Mouse (Mus musculus) embryo, embryonic 11.5 days (tissue): ENCODE measurements around the gene Ppm1l.

Source experiments
- DNase-seq: peaks from one replicate; pipeline ENCODE4 v3.0.0-alpha.2; 2012; ENCODE audit warnings: low read depth, low spot score

Gene Ppm1l

GRCm38 (mm10) chr3:69490981-69491681 is 174.5 kb downstream of the Ppm1l start:
- DNase-seq: no peak

DNA sequence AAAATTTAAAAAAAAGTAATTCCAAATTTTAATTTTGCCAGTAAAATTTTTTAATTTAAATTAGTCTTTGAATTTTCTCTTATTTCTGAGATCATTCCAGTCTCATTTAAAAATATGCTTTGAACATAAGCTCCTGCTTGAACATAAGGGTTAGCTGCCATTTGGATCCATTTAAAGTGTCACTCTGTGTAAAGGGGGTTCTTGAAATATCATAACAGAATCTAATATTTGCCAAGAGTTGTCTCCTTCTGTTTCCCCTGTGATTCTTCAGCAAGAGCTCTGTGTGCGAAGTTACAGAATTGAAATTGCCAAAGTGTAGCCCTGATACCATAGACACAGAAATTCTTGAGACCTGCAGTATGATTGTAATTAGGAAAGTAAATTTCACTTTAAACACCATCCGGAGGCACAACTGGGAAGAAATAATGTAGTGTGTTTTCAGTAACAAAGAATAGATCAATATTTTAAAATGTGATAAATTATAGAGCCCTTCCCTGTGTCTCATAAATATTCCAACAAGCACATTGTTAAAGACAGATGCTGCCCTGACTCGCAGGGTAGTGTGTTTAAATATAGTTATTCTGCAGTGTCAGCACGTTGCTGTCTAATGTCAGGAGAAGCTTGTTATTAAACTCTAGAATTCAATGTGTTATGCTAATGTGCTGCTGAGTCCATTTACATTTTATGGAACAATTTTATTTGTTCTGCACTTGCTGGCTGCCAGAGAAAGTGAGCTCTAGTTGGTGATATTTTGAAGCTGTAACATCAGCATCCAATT is 177.8 kb downstream of the Ppm1l start:
- DNase-seq: no peak

GRCm38 (mm10) chr3:69497178-69497577 is 180.5 kb downstream of the Ppm1l start:
- DNase-seq: no peak

GRCm38 (mm10) chr3:69502009-69502408 is 185.3 kb downstream of the Ppm1l start:
- no peak for DNase-seq

DNA sequence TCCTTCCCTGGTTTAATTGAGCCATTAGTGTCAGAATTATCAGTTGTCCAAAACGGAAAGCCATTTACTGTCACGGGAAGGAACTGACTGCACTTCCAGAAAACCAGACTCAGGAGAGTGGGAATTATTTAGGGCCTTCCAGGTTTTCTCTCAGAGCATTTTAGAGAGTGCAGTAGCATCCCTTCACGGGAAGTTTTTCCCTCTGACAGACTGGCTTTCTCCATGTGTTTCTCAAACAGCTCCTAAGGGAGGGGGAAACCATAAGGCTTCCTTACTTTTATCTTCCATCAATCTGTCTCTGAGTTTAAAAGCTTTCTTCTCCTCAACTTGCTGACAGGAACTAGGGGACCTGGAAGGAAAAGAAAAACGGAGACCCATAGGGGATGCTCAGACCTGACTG is 185.9 kb downstream of the Ppm1l start:
- no peak for DNase-seq

GRCm38 (mm10) chr3:69505090-69505489 is 188.4 kb downstream of the Ppm1l start:
- DNase-seq: no peak

DNA sequence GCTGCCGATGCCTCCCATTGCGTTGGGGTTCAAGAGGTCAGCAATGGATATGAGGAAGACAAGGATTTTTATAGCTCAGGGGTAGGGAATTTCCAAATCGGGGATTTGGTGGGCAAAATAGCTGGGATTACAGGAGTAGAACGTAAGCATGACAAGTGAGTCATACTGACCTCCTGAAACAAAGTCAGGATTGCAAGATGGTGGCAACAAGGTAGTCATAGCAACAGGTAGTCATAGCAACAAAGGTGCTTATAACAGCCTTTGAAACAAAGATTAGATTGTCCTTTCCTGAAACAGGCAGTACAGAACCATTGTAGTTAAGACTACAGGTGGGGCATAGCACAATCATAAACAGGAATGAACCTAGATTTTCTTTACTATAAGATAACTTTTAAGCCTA is 189.7 kb downstream of the Ppm1l start:
- no peak for DNase-seq

- no peak for DNase-seq
Observed at GRCm38 (mm10) chr3:69509411-69509952, 192.8 kb downstream of the Ppm1l start.

DNA sequence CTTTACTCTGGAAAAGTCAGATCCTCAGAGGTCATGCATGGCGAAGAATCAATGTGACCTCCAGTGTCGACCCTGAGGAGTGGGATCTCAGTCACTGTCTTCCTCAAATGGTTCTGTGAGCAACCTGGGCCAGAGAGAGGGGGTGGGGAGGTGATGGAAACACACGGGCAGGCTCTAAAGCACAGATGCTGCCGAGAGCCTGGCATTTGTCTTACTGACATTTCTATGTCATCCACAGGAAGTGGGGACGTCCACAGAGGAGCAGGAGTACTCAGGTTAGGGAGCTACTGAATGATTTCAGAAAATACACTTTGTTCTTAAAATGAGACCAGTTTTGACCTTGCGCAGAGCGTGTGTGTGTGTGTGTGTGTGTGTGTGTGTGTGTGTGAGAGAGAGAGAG is 195.2 kb downstream of the Ppm1l start:
- DNase-seq: no peak

DNA sequence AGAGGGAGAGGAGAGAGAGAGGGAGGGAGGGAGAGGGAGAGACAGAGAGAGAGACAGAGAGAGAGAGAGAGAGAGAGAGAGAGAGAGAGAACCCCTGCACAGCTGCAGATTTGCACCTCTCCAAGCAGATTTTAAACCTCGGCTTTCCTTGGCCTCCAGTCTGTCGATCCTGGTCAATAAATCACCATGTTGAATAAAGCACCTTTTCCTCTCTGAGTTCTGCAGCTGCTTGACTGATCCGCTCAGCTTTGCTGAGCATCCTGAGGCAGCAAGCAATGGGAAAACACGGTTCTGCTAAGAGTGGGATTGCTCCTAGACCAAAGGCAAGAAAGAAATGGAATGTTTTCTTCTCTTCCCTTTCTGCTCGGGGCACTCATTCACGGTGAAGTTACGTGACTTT is 195.7 kb downstream of the Ppm1l start:
- DNase-seq: no peak

GRCm38 (mm10) chr3:69515730-69516350 is 199.2 kb downstream of the Ppm1l start:
- no peak for DNase-seq

- DNase-seq: no peak
Observed at GRCm38 (mm10) chr3:69519188-69519587, 202.5 kb downstream of the Ppm1l start.

GRCm38 (mm10) chr3:69519789-69520558 is 203.3 kb downstream of the Ppm1l start:
- DNase-seq: no peak

DNA sequence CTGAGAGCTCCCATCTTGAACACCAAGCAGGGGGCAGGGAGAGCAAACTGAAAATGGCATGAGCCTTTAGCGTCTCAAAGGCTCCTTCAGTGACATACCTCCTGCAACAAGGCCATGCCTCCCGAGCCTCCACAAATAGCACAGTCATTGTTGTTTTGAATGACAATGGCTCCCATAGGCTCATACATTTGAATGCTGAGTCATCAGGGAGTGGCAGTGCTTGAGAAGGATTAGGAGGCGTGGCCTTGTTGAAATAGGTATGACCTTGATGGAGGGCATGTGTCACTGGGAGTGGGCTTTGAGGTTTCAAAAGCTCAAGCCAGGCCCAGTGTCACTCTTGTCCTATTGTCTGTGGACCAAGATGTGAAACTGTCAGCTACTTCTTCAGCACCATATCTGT is 205.6 kb downstream of the Ppm1l start:
- no peak for DNase-seq

- DNase-seq: no peak
Observed at GRCm38 (mm10) chr3:69524356-69525071, 207.9 kb downstream of the Ppm1l start.

DNA sequence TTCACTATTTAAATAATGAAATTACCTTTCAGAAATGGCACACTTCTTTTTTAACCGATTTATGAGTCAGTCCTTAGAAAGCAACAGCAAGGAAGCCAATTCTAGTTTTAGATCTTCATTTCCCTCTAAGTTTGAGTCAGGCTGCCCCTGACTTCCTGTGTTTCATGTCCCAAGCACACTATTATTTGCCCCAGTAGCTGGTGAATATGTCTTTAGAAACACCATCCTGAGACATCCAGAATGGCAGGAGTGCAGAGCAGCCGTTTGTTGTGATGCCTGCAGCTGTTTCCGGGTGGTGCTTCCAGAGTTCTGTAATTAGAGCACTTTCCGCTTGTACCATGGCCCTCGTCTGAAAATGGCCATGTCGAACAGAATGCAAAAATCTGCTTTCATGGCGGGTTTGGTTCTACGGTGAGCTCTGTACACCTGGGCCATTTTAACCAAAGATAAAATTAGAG is 208.4 kb downstream of the Ppm1l start:
- no peak for DNase-seq

DNA sequence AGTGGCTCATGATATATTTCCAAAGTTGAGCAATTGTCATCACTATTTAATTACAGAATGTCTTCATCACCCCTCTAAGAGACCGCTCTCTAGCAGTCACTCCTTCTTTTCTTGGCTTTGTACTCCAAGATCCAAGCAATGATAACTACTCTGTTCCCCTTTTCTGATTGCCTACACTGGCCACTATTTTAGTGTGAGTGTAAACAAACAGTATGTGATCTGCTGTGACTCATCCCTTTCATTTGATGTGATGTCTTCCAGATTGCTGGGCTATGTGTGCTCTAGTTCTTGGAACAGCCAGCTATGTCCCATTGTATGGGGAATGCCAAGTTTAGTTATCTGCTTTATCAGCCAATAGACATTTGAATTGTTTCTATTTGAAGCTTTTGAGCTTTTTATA is 210.7 kb downstream of the Ppm1l start:
- DNase-seq: no peak

DNA sequence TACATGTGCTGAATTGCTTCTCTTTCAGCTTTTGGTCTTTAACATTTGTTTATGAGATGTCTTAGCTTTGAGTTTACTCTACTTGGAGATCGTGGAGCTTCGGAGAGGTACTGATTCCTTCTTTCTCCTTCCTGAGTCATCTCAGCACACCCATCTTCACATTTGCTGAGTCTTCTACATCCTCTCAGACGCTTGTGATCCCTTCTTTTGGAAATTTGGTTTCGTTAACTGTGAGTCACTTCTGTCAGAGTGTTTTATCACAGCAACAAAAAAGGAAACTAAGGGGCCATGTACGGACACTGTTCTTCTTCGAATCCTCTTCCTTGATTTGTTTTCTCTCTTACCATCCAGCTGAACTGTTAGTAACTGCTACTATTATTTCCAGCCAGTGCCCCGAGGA is 212.9 kb downstream of the Ppm1l start:
- no peak for DNase-seq

- DNase-seq: no peak
Observed at GRCm38 (mm10) chr3:69531511-69531910, 214.8 kb downstream of the Ppm1l start.

DNA sequence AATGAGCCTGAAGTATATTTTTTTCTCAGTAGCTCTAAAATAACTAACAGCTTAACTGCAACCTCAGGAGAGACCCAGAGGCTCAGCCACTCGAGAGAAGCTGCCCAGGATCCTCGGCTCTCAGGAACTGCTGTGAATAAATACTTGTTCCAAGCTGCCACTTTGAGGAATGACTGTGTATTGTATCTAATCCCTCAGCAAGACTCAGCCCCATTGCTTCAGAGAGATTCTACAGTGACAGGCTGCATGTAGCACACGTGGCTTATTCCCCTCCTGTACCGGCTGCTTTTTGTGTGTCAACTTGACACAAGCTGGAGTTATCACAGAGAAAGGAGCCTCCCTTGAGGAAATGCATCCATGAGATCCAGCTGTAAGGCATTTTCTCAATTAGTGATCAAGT is 216.0 kb downstream of the Ppm1l start:
- DNase-seq: no peak

- no peak for DNase-seq
Observed at GRCm38 (mm10) chr3:69535486-69535885, 218.8 kb downstream of the Ppm1l start.
